Mouse (Mus musculus) MEL (cell line): Measurements from ENCODE around the gene Cog4. TPM values are rescaled to one million over a fixed set of nuclear protein-coding genes. Genes with fewer than 3 reads are reported as not detected.
A peak's percentile ranks its signal among the peaks of the same experiment; 100 is the strongest.

Experiments used
- DNase-seq: peaks from one replicate; pipeline ENCODE4 v3.0.0; 2011; ENCODE audit warnings: low read depth, low spot score
- H3K27ac ChIP-seq: 2 replicates; pipeline ENCODE4 v1.5.1; 2012; ENCODE audit warnings: low read depth, mild to moderate bottlenecking, control low read depth, low read length, moderate library complexity; ENCODE audit not compliant: control insufficient read depth
- H3K27me3 ChIP-seq, 2 experiments: fragments of 150-350 bp in 1 of 2; sonication (generic) in 1 of 2; 2 replicates each; pipeline ENCODE4 v1.6.1; 2012; ENCODE audit warnings: low read length in 2 of 2, mild to moderate bottlenecking in 2 of 2, improper control_type of control experiment in 1 of 2, moderate library complexity in 1 of 2; ENCODE audit not compliant: insufficient read depth in 2 of 2, control insufficient read depth in 1 of 2
- H3K36me3 ChIP-seq, 2 experiments: 2 replicates each; pipeline ENCODE4 v1.6.1; 2012 to 2014; ENCODE audit warnings: low read length in 2 of 2, improper control_type of control experiment in 1 of 2, inconsistent platforms in 1 of 2, mild to moderate bottlenecking in 1 of 2; ENCODE audit not compliant: insufficient read depth in 2 of 2, control insufficient read depth in 1 of 2
- H3K4me1 ChIP-seq, 2 experiments: fragments of 150-350 bp in 1 of 2; sonication (generic) in 1 of 2; 2 replicates each; pipeline ENCODE4 v1.6.1; 2012; ENCODE audit warnings: low read length in 2 of 2, improper control_type of control experiment in 1 of 2, mild to moderate bottlenecking in 1 of 2; ENCODE audit not compliant: insufficient read depth in 2 of 2, control insufficient read depth in 1 of 2
- H3K4me3 ChIP-seq, 2 experiments: fragments of 150-350 bp in 1 of 2; sonication (generic) in 1 of 2; 2 replicates each; pipeline ENCODE4 v1.5.1; 2012; ENCODE audit warnings: low read depth in 2 of 2, low read length in 2 of 2, mild to moderate bottlenecking in 2 of 2, moderate library complexity in 2 of 2, control low read depth in 1 of 2, improper control_type of control experiment in 1 of 2; ENCODE audit not compliant: control insufficient read depth in 1 of 2, insufficient read depth in 1 of 2
- H3K79me2 ChIP-seq: 2 replicates; pipeline ENCODE4 v1.6.1; 2012; ENCODE audit warnings: mild to moderate bottlenecking, low read length, moderate library complexity; ENCODE audit not compliant: control insufficient read depth, poor library complexity, insufficient read depth
- H3K9ac ChIP-seq: 2 replicates; pipeline ENCODE4 v1.6.1; 2012; ENCODE audit warnings: low read depth, mild to moderate bottlenecking, control low read depth, low read length, moderate library complexity; ENCODE audit not compliant: control insufficient read depth, poor library complexity, severe bottlenecking
- H3K9me3 ChIP-seq: fragments of 150-350 bp; sonication (generic); replicated peaks from 2 replicates; pipeline ENCODE4 v1.6.1; 2012; ENCODE audit warnings: mild to moderate bottlenecking, low read length, improper control_type of control experiment, moderate library complexity; ENCODE audit not compliant: insufficient read depth
- BHLHE40 ChIP-seq: IDR thresholded peaks from 2 replicates; pipeline ENCODE4 v1.6.1; 2012; ENCODE audit warnings: low read depth, mild to moderate bottlenecking, inconsistent platforms, low read length, improper control_type of control experiment, borderline replicate concordance
- CHD2 ChIP-seq: IDR thresholded peaks from 2 replicates; pipeline ENCODE4 v1.6.1; 2011; ENCODE audit warnings: low read length, improper control_type of control experiment
- CTCF ChIP-seq, 3 experiments: IDR thresholded peaks in 2 of 3; conservative IDR thresholded peaks in 1 of 3; 2 replicates each; pipeline ENCODE4 v1.5.1; 2011 to 2012; ENCODE audit warnings: low read length in 3 of 3, low read depth in 2 of 3, mild to moderate bottlenecking in 2 of 3, improper control_type of control experiment in 1 of 3, inconsistent platforms in 1 of 3, mixed read lengths in 1 of 3, moderate library complexity in 1 of 3; ENCODE audit not compliant: control insufficient read depth in 1 of 3, insufficient read depth in 1 of 3, poor library complexity in 1 of 3, severe bottlenecking in 1 of 3
- GABPA ChIP-seq: IDR thresholded peaks from 2 replicates; pipeline ENCODE4 v1.6.1; 2012; ENCODE audit warnings: low read depth, mild to moderate bottlenecking, inconsistent platforms, low read length, improper control_type of control experiment, moderate library complexity
- HCFC1 ChIP-seq: IDR thresholded peaks from 2 replicates; pipeline ENCODE4 v1.6.1; 2012; ENCODE audit warnings: low read depth, mild to moderate bottlenecking, inconsistent platforms, low read length, improper control_type of control experiment, moderate library complexity
- JUND ChIP-seq: IDR thresholded peaks from 2 replicates; pipeline ENCODE4 v1.6.1; 2011; ENCODE audit warnings: low read depth, mild to moderate bottlenecking, improper control_type of control experiment, low read length
- MAFK ChIP-seq: IDR thresholded peaks from 2 replicates; pipeline ENCODE4 v1.6.1; 2011; ENCODE audit warnings: low read depth, mild to moderate bottlenecking, low read length, improper control_type of control experiment, borderline replicate concordance
- MEF2A ChIP-seq: IDR thresholded peaks from 2 replicates; pipeline ENCODE4 v1.6.1; 2014; ENCODE audit warnings: low read depth, mild to moderate bottlenecking, inconsistent platforms, low read length, improper control_type of control experiment; ENCODE audit not compliant: poor library complexity, insufficient replicate concordance, severe bottlenecking; ENCODE audit errors: extremely low read depth
- MXI1 ChIP-seq: IDR thresholded peaks from 2 replicates; pipeline ENCODE4 v1.6.1; 2011; ENCODE audit warnings: mild to moderate bottlenecking, low read depth, low read length, improper control_type of control experiment
- MYB ChIP-seq: IDR thresholded peaks from 2 replicates; pipeline ENCODE4 v1.6.1; 2011; ENCODE audit warnings: mild to moderate bottlenecking, low read depth, low read length, improper control_type of control experiment
- MYC ChIP-seq: IDR thresholded peaks from 2 replicates; pipeline ENCODE4 v1.6.1; 2011; ENCODE audit warnings: low read depth, mild to moderate bottlenecking, low read length, improper control_type of control experiment, moderate library complexity
- RAD21 ChIP-seq: IDR thresholded peaks from 2 replicates; pipeline ENCODE4 v1.6.1; 2011; ENCODE audit warnings: mild to moderate bottlenecking, low read depth, low read length, improper control_type of control experiment
- RCOR1 ChIP-seq: IDR thresholded peaks from 2 replicates; pipeline ENCODE4 v1.6.1; 2012; ENCODE audit warnings: low read depth, mild to moderate bottlenecking, inconsistent platforms, low read length, improper control_type of control experiment
- SIN3A ChIP-seq: IDR thresholded peaks from 2 replicates; pipeline ENCODE4 v1.6.1; 2012; ENCODE audit warnings: low read length, improper control_type of control experiment, inconsistent platforms
- SMC3 ChIP-seq: IDR thresholded peaks from 2 replicates; pipeline ENCODE4 v1.6.1; 2011; ENCODE audit warnings: low read depth, low read length, improper control_type of control experiment
- TBP ChIP-seq: IDR thresholded peaks from 2 replicates; pipeline ENCODE4 v1.8.0; 2011; ENCODE audit warnings: low read depth, low read length, improper control_type of control experiment
- UBTF ChIP-seq: IDR thresholded peaks from 2 replicates; pipeline ENCODE4 v1.6.1; 2012; ENCODE audit warnings: low read depth, mild to moderate bottlenecking, inconsistent platforms, low read length, improper control_type of control experiment, moderate library complexity, borderline replicate concordance; ENCODE audit not compliant: insufficient read depth
- ZNF384 ChIP-seq: IDR thresholded peaks from 2 replicates; pipeline ENCODE4 v1.6.1; 2012; ENCODE audit warnings: low read depth, mild to moderate bottlenecking, inconsistent platforms, low read length, improper control_type of control experiment
- polyA plus RNA-seq, 2 experiments: library from polyadenylated mRNA; stranded (reverse) in 1 of 2; unstranded in 1 of 2; fragments of >175 nt in 1 of 2; fragments of >200 nt in 1 of 2; gene quantifications; 2 replicates each; pipeline versions ENCODE4 v1.2.1 to v1.2.4; 2012; ENCODE audit warnings: low replicate concordance in 2 of 2, low read depth in 1 of 2; ENCODE audit not compliant: insufficient read length in 2 of 2, insufficient read depth in 1 of 2, missing spikeins in 1 of 2
- total RNA-seq: library from RNA; depleted of rRNA; stranded (reverse); fragments of 300-350 nt; gene quantifications from 2 replicates; pipeline ENCODE4 v1.2.3, GENCODE M21; 2012

Gene Cog4
- total and polyA plus RNA-seq, 3 experiments: 32.1 to 35.3 TPM; not detected in 1

DNA sequence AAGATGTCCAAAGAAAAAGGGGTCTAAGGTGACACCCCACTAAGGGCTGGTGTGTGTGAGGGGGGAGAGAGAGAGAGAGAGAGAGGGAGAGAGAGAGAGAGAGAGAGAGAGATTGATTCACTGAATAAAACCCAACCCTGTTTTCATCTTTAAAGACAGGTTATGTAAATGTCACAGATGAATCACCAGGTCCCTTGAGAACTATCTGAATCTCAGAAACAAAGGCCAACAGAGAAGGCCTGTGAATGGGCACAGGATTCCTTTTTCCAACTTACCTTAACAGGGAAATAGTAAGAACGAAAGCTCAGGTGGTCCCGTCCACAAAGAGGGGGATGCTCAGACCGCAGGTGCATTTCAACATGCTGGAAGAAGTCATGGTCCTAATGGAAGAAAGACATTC is 35.3 kb upstream of the Cog4 start:
- DNase-seq: no peak
- Histone ChIP-seq H3K36me3 (peaks cover 30 to 38% of the 10 kb centered on the region in 2 experiments), H3K4me1 (peaks cover 7 to 11% of the 10 kb centered on the region in 2 experiments), H3K9me3 (no peaks in the 10 kb centered on the region), H3K27me3 (no peaks in the 10 kb centered on the region), H3K27ac (no peak overlapping the region), H3K79me2 (no peaks in the 10 kb centered on the region), H3K9ac (no peak overlapping the region), H3K4me3 (no peak overlapping the region)
- TF ChIP-seq RCOR1 (no peak), JUND (no peak), UBTF (no peak), MAFK (no peak), GABPA (no peak), MEF2A (no peak), ZNF384 (no peak), SIN3A (no peak), MXI1 (no peak)

DNA sequence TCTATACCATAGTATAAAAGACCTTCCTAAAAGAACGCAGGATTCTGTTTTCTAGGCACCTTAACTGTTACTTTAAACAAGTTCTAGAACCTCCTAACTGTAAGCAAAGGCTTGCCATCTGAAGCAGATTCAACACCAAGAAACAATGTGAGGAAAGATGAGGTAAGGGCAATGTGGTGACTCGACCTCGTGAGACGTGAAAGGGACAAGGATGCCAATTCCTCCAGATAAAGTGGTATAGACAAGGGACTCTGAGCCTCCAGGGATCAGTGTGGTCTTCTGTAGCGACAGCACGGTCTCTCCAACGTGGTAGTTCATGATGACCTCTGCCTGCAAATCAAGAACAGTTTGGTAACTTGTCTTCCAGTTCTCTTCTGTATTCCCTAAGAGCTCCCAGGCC is 34.6 kb upstream of the Cog4 start:
- Histone ChIP-seq H3K9ac (no peak overlapping the region), H3K9me3 (no peaks in the 10 kb centered on the region), H3K36me3 (peaks cover 30 to 43% of the 10 kb centered on the region in 2 experiments), H3K4me3 (no peak overlapping the region), H3K27me3 (no peaks in the 10 kb centered on the region)
- no peak for DNase-seq
- TF ChIP-seq CHD2: no peak
- no peak for TF ChIP-seq CTCF (IDR thresholded peaks at IDR 0.05 in 2 of 3, conservative IDR thresholded peaks at IDR 0.05 in 1 of 3; ENCODE audit: control insufficient read depth in 1 of 3, insufficient read depth in 1 of 3, low read depth in 2 of 3, low read length in 3 of 3, poor library complexity in 1 of 3, severe bottlenecking in 1 of 3)
- no peak for TF ChIP-seq HCFC1
- no peak for TF ChIP-seq MYC
- no peak for TF ChIP-seq BHLHE40
- TF ChIP-seq RAD21: no peak
- TF ChIP-seq TBP: no peak
- TF ChIP-seq GABPA: no peak
- no peak for TF ChIP-seq SMC3
- no peak for TF ChIP-seq MYB
- TF ChIP-seq, all 39 proteins: peak for 0
- H3K4me1 ChIP-seq: peaks cover 7 to 11% of the 10 kb centered on the region in 2 experiments
- no peaks in the 10 kb centered on the region for H3K79me2 ChIP-seq
- H3K27ac ChIP-seq: peak overlapping the region; percentile 16; the same call in 1 of the 2 replicates
